Mouse (Mus musculus): ENCODE measurements around the gene Izumo1.

The Izumo1 gene

DNA sequence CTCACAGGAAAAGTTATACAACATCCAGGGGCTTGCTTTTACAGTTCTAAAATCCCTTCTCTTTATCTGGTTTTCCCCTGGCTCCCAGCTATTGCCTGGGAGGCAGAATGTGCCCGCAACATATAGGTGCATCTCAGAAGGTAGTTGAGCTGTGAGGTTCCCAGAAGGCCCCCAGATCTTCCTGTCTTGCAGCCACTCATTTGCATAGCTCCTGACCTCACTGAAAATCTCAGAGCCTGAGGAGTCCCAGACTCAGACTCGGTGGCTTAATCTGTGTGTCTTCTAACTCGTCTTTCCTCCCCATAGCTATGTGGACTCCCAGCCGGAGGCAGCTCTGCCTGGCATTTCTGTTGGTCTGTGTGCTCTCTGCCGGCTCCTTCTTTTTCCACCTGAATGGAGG, 3.3 kb upstream of the Izumo1 start:
- DNase-seq (ENCODE audit: low spot score) = no peak

GRCm38 (mm10) chr7:45619592-45619991, 2.0 kb upstream of the Izumo1 start:
- DNase-seq (ENCODE audit: low spot score) = no peak

DNA sequence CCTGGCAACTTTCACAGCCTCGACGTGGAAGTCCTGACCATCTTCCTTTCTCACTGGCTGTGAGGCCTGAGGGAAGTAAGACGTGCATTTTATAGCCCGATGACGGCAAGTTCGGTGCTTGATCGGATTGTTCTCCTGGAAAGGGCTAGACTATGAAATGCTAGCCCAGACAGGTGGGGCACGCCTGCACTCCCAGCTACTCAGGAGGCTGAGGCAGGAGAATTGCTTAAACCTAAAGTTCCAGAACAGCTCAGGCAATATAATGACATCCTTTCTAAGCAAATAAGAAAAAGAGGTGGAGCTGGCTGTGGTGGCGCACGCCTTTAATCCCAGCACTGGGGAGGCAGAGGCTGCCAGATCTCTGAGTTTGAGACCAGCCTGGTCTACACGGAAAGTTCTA, 1.9 kb downstream of the Izumo1 start:
- DNase-seq (ENCODE audit: low spot score) = no peak

- DNase-seq (ENCODE audit: low spot score) = no peak
Observed at GRCm38 (mm10) chr7:45624718-45625117, 3.1 kb downstream of the Izumo1 start.

DNA sequence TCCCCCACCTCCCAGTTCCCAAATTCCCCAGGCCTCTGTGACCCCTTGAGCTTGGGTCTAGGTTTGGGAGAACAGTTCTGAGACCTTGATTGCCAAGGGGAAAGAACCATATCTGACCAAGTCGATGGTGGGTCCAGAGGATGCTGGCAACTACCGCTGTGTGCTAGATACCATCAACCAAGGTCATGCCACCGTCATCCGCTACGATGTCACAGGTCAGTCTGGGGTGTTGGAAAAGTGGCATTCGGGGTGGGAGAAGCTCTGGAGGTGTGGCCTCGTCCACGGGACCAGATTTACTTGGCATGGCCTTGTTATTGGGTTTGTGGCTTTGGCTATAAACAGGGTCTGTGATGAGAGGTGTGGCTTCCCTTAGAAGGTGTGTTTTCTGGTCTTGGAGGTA, 3.9 kb downstream of the Izumo1 start:
- no peak for DNase-seq (ENCODE audit: low spot score)

GRCm38 (mm10) chr7:45626571-45627076, 5.0 kb downstream of the Izumo1 start:
- no peak for DNase-seq (ENCODE audit: low spot score)

- DNase-seq (ENCODE audit: low spot score) = no peak
Observed at GRCm38 (mm10) chr7:45627261-45627660, 5.7 kb downstream of the Izumo1 start, which contains the start of gene Rasip1. TSS of gene Rasip1 (plus strand) at chr7:45627488.

DNA sequence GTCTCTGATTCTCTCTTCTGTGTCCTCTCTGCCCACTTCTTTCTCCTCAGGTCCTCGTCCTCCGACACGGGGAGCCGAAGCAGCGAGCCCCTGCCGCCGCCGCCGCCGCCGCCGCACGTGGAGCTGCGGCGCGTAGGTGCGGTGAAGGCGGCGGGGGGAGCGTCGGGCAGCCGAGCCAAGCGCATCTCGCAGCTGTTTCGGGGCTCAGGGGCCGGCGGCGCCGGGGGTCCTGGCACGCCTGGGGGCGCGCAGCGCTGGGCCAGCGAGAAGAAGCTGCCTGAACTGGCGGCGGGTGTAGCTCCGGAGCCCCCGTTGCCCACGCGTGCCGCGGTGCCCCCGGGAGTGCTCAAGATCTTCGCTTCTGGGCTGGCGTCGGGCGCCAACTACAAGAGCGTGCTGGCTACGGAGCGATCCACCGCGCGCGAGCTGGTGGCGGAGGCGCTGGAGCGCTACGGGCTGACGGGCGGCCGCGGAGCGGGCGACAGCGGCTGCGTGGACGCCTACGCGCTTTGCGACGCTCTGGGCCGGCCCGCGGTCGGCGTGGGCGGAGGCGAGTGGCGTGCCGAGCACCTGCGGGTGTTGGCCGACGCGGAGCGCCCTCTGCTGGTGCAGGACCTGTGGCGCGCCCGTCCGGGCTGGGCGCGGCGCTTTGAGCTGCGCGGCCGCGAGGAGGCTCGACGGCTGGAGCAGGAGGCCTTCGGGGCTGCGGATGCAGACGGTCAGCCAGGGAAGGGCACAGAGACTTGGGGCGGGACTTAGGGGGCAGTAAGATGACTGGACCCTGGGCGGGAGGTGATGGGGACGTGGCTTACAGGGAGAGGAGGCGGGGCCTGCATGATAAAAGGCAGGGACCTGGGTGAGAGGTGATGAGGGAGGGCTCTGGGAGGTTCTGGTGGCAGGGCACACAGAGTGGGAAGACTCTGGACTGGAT, 7.0 kb downstream of the Izumo1 start:
- DNase-seq (ENCODE audit: low spot score) = peak; percentile 71

- DNase-seq (ENCODE audit: low spot score) = no peak
Observed at GRCm38 (mm10) chr7:45630064-45630907, 8.7 kb downstream of the Izumo1 start.

DNA sequence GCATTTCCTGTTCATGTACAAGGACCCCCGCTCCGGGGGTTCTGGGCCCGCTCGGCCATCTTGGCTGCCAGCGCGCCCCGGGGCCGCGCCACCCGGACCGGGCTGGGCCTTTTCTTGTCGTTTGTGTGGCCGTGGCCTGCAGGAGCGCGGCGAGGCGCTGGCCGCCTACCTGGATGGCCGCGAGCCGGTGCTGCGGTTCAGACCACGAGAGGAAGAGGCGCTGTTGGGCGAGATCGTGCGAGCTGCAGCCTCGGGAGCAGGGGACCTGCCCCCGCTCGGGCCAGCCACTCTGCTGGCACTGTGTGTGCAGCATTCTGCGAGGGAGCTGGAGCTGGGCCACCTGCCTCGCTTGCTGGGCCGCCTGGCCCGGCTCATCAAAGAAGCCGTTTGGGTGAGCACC, 10.9 kb downstream of the Izumo1 start:
- DNase-seq (ENCODE audit: low spot score) = no peak

- no peak for DNase-seq (ENCODE audit: low spot score)
Observed at GRCm38 (mm10) chr7:45634946-45635681, 13.5 kb downstream of the Izumo1 start.

DNA sequence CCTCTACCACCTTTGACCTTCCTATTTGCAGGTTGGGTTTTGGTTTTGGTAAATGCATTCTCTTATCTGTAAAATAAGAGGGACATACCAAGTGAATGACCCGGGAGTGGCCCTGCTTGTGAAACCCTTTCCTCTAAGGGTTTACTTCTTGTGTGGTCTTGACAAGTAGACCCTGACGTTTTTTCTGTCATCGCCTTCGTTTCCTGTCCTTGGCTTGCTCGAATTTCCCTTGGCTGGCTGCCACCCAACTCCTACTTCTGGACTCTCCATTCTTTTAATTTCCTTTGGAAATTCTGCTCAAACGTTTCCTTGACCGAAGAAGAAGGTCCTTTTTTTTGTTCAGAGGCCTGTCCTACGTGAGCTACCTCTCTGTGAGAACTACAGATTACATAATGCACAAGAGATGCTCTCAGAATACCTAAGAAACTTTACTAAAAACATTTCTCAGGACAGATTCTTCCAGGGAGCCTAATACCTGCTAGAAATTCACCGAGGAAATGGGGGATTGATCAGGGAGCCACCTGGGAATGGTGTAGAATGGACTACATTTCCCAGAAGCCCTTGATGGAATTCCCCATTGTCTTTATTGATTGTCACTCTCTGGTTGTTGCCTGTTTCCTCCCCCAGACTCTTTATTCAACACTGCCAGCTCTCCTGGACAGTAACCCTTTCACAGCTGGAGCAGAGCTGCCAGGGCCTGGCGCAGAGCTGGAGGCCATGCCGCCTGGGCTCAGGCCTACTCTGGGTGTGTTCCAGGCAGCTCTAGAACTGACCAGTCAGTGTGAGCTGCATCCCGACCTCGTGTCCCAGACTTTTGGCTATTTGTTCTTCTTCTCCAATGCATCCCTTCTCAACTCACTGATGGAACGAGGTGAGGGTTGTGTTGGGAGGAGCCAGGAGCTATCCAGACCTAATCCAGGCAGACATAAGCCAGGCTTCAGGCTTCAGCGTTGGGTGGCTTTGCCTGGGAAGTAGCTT, 14.4 kb downstream of the Izumo1 start:
- DNase-seq (ENCODE audit: low spot score) = no peak

DNA sequence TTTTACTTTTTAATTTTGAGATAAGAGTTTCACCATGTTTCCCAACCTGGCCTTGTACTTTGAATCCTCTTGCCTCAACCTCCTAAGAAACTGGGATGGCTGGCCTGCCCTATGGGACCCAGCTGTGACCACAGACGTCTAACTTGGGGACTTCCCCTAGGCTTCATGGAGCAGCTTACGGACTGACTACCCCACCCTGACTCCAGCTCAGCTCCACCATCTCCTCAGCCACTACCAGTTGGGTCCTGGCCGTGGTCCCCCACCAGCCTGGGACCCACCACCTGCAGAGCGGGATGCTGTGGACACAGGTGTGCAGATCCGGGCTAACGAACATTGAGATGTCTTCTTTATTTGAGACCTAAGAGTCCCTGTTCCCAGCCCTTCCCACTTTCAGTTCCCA, 16.1 kb downstream of the Izumo1 start:
- no peak for DNase-seq (ENCODE audit: low spot score)

- peak; percentile 78 for DNase-seq (ENCODE audit: low spot score)
Observed at GRCm38 (mm10) chr7:45638623-45639401, 17.2 kb downstream of the Izumo1 start.

GRCm38 (mm10) chr7:45639561-45640027, 18.0 kb downstream of the Izumo1 start, which contains the start of gene Mamstr:
TSS of gene Mamstr (plus strand) at chr7:45639977.
- no peak for DNase-seq (ENCODE audit: low spot score)

- no peak for DNase-seq (ENCODE audit: low spot score)
Observed at GRCm38 (mm10) chr7:45640191-45640957, 18.8 kb downstream of the Izumo1 start.

- DNase-seq (ENCODE audit: low spot score) = no peak
Observed at GRCm38 (mm10) chr7:45641391-45642040, 19.9 kb downstream of the Izumo1 start.

DNA sequence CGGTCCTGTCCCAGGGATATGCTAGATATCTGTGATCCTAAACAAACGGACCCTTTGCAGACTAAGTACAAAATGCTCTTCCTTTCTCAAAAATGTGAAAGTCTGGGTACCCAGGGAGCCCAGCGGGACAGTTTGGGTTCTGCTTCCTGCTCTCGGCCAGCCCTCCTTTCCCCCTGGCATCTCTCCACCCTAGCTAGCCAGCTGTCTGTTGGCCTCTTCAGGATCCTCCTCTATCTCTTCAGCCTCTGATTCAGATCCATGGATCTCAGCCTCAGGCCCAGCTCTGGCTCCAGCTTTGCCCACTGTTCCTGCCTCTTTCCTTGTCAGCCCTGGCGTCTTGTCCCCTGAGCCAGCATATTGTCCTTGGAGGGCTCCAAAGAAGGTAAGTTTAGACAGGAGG, 20.5 kb downstream of the Izumo1 start:
- no peak for DNase-seq (ENCODE audit: low spot score)

Measured in urinary bladder, postnatal 10 days (tissue).